Mouse (Mus musculus): ENCODE data around the gene Dcst1. TPM values are rescaled to one million over a fixed set of nuclear protein-coding genes. Genes with fewer than 3 reads are reported as not detected.

Dcst1 gene
- polyA plus RNA-seq, 1 experiment from 2014 or later = 1.3 TPM

- ChIA-PET POLR2A (interaction anchor here (1.1 to 8.2 kb wide), 6 partner anchors 11 to 86 kb away, joined by 3 to 56 read pairs (median 8); partner anchors contain the start of gene Flad1), CTCF (interaction anchor here (0.7 to 4.0 kb wide), 24 partner anchors 12 to 108 kb away, joined by 3 to 50 read pairs (median 5); partner anchors contain the start of genes Cks1b, Pbxip1, Pmvk and Shc1)
- DNase-seq (ENCODE audit: low read depth, low spot score) (no peak), ATAC-seq (peak; percentile 5)
- TF ChIP-seq CTCF (IDR thresholded peaks at IDR 0.05) = no peak
- no peaks in the 10 kb centered on the region for H3K27me3 ChIP-seq
- in situ Hi-C loops (cut with MboI; ENCODE audit: low pct_unique_long_range_greater_than_20kb) = no loop called here
These were observed 31.0 kb upstream of the Dcst1 start for GRCm38 (mm10) chr3:89395806-89396653.

DNA sequence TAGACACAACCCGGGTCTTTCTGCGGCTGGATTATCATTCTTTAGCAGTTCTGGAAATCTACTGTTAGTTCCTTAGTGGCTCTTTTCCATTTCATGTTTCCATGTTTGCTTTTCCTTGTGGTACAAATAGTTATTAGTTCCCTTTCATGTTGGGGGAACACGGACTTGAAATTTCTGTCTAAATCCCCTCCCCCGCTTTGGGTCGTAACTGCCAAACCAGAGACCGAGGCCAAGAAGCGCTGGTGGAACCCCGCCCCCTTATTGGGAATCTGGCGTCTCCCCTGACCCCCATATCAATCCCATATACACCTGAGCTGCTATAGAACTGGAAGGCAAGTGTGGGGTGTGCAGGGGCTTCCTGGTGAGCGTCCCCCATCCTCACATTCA lies 30.4 kb upstream of the Dcst1 start:
- TF ChIP-seq CTCF (IDR thresholded peaks at IDR 0.05) = no peak
- in situ Hi-C loops (cut with MboI; ENCODE audit: low pct_unique_long_range_greater_than_20kb) = no loop called here
- POLR2A ChIA-PET = interaction anchor here (1.1 to 8.2 kb wide), 5 partner anchors 12 to 53 kb away, joined by 3 to 56 read pairs (median 13); partner anchors contain the start of gene Flad1
- CTCF ChIA-PET = interaction anchor here (1.3 to 4.0 kb wide), 7 partner anchors 13 to 107 kb away, joined by 4 to 50 read pairs (median 9); partner anchors contain the start of genes Cks1b and Shc1
- DNase-seq (ENCODE audit: low read depth, low spot score) = no peak
- no peak for ATAC-seq
- H3K27me3 ChIP-seq = no peaks in the 10 kb centered on the region

GRCm38 (mm10) chr3:89394894-89395256 lies 29.8 kb upstream of the Dcst1 start:
- DNase-seq (ENCODE audit: low read depth, low spot score) = peak; percentile 85
- CTCF ChIA-PET = interaction anchor here (1.3 to 4.0 kb wide), 3 partner anchors 13 to 62 kb away, joined by 4 to 50 read pairs (median 22); no protein-coding TSS in a partner anchor
- POLR2A ChIA-PET = interaction anchor here (0.6 to 8.2 kb wide), 8 partner anchors 12 to 89 kb away, joined by 3 to 56 read pairs (median 4); partner anchors contain the start of gene Flad1
- TF ChIP-seq CTCF (IDR thresholded peaks at IDR 0.05) = no peak
- in situ Hi-C loops (cut with MboI; ENCODE audit: low pct_unique_long_range_greater_than_20kb) = no loop called here
- H3K27me3 ChIP-seq = no peaks in the 10 kb centered on the region
- ATAC-seq = peak; percentile 6

- in situ Hi-C loops (cut with MboI; ENCODE audit: low pct_unique_long_range_greater_than_20kb) = no loop called here
- CTCF ChIA-PET = interaction anchor here (0.9 to 4.0 kb wide), 7 partner anchors 8 to 91 kb away, joined by 3 to 50 read pairs (median 4); partner anchors contain the start of gene Lenep
These were observed 29.2 kb upstream of the Dcst1 start, which contains the start of gene Zbtb7b for GRCm38 (mm10) chr3:89394006-89394893. Gene Zbtb7b, minus strand, starts transcription at chr3:89394776.

DNA sequence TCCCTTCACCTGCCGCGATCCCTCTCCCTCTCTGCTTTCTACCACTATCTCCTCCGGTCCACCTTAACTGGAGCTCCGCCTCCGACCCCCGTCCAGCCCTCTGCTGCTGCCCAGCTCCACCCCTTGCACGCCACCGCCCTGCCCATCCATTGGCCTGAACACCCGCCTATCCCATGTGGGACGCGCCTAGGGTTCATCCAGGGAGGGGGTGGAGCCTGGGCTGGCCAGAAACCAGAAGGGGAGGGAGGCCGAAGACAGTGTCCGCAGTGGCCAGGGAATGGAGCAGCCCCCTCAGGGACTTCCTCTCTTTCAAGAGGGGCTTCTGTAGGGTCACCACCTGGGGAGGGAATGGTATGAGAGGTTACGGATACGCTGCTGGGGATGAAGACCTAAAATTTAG lies 28.6 kb upstream of the Dcst1 start:
- in situ Hi-C loops (cut with MboI; ENCODE audit: low pct_unique_long_range_greater_than_20kb) = no loop called here
- peak; percentile 99 for DNase-seq (ENCODE audit: low read depth, low spot score)
- peak; percentile 66 for ATAC-seq
- ChIA-PET CTCF (interaction anchor here (0.9 to 1.9 kb wide), 5 partner anchors 9 to 92 kb away, joined by 3 to 6 read pairs (median 3); partner anchors contain the start of gene Lenep), POLR2A (interaction anchor here (1.1 to 8.2 kb wide), 3 partner anchors 23 to 97 kb away, joined by 3 to 56 read pairs (median 13); no protein-coding TSS in a partner anchor)
- H3K27me3 ChIP-seq = no peaks in the 10 kb centered on the region
- no peak for TF ChIP-seq CTCF (IDR thresholded peaks at IDR 0.05)

More at GRCm38 (mm10) chr3:89394006-89394893, 29.2 kb upstream of the Dcst1 start, which contains the start of gene Zbtb7b:
- POLR2A ChIA-PET = interaction anchor here (0.6 to 8.2 kb wide), 8 partner anchors 16 to 96 kb away, joined by 3 to 56 read pairs (median 3); partner anchors contain the start of gene Flad1
- DNase-seq (ENCODE audit: low read depth, low spot score) (peak; percentile 78), ATAC-seq (peak; percentile 48)
- H3K27me3 ChIP-seq = no peaks in the 10 kb centered on the region
- no peak for TF ChIP-seq CTCF (IDR thresholded peaks at IDR 0.05)

DNA sequence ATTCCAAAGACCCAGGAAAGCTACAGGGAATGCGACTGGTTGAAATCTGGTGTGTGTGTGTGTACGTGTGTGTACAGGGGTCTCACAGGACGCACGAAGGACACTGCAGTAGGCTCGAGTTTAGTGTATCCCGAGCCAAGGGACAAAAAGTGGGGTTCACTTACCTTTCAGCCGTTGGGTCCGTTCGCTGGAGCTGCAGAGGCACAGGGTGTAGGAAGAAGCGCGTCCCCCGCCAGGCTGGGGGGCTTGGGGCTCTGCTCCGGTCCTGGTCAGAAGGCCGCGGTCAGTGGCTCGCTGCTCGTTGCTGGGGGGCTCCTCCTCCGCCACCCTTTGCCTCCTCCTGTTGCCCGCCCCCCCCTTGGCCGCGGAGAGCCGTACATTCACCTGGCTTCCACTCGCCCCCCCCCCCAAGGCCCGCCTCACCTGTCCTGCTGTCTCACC lies 27.8 kb upstream of the Dcst1 start:
- ATAC-seq (no peak), DNase-seq (ENCODE audit: low read depth, low spot score) (no peak)
- no peaks in the 10 kb centered on the region for H3K27me3 ChIP-seq
- TF ChIP-seq CTCF (IDR thresholded peaks at IDR 0.05) = no peak
- ChIA-PET CTCF (interaction anchor here (0.9 to 2.1 kb wide), 6 partner anchors 9 to 93 kb away, joined by 3 to 11 read pairs (median 4); partner anchors contain the start of gene Lenep), POLR2A (interaction anchor here (0.7 to 8.2 kb wide), 6 partner anchors 17 to 112 kb away, joined by 3 to 56 read pairs (median 6); partner anchors contain the start of gene Efna1)
- in situ Hi-C loops (cut with MboI; ENCODE audit: low pct_unique_long_range_greater_than_20kb) = no loop called here

DNA sequence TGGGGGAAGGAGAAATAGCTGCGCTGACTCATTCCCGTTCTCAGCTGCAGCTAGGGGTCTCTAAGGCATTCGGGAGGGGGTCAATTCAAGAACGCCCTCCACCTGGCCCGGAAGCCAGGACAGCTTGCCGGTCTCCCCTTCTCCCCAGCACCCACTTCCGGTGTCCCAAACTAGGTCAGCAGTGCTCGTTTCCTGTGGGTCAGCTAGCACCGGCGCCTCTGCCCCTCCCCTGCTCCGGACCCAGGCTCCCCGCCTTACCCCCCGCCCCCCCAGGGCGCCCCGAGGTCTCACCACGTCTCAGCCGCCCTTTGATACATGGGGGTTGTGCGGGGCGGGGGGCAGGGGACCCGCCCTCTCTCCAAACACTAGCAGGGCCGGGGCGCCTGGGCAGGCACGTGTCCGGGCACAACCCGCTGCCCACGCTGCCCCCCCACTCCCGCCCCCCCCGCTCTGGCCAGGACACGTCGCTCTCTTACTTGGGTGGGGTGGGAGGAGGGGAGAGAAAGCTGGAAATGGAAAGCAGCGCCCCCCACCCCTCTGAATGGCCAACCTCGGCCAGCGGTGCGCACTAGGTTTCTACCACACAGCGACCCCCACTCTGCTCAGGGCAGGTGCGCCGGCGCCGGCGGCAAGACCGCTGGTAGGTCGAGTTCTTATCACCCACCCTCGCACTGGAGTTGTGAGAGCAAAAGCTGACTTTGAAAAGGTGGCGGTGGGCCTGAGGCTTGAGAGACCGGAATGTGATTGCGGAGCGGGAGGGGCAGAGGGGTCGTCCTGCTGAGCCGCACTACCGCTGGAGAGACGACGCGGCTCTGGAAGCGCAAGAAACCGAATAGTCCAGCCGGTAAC lies 26.8 kb upstream of the Dcst1 start:
- ChIA-PET POLR2A (interaction anchor here (0.6 to 8.2 kb wide), 14 partner anchors 14 to 689 kb away, joined by 3 to 56 read pairs (median 4); partner anchors contain the start of genes Efna1 and Flad1), CTCF (interaction anchor here (1.2 to 2.1 kb wide), 9 partner anchors 10 to 94 kb away, joined by 3 to 11 read pairs (median 5); no protein-coding TSS in a partner anchor)
- no peak for DNase-seq (ENCODE audit: low read depth, low spot score)
- in situ Hi-C loops (cut with MboI; ENCODE audit: low pct_unique_long_range_greater_than_20kb) = no loop called here
- no peak for TF ChIP-seq CTCF (IDR thresholded peaks at IDR 0.05)
- H3K27me3 ChIP-seq = no peaks in the 10 kb centered on the region
- ATAC-seq = no peak

DNA sequence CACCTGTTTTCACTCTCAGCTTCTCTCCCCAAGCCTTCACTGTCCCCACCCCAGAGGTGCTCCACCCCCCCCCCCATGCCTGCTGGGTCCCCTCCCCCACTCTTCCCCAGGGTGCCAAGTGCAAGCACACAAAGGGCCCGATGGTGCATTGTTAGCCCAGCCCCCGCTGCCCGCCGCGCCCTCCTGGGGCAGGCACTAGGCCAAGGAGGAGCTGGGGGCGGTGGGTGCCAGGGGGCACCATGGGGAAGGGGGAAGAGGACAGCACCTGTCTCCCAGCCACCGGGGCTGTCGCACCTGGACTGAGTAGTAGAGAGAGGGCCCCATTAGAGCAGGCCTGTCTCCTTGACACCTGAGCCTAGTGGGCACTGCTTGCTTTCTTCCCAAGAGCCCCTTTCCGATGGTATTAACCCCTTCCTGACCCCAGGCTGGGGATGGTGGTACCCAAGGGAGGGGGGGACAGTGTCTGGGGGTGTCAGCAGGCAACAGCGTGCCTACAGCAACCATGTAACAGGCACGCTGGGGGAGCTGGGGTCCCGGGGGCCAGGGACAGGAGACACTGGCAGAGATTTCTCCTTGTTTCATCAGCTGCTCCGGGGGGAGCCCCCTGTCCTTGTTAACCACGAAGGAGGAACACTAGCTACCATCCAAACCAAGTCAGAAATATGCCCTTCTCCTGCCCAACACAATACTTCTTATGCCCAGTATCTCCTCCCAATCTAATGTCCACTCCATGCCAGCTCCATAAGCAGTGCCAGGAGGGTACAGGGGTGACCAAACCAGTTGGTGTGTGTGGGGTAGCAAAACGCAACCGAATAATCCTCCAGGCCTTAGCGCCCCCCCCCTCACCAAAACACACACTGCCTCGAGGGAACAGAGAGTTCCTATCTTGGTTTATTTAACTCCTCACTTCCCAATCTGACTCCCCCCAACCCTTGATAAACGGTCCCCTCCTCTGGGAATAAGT lies 25.9 kb upstream of the Dcst1 start:
- POLR2A ChIA-PET = interaction anchor here (0.5 to 8.2 kb wide), 13 partner anchors 9 to 690 kb away, joined by 3 to 56 read pairs (median 4); partner anchors contain the start of gene Flad1
- in situ Hi-C loops (cut with MboI; ENCODE audit: low pct_unique_long_range_greater_than_20kb) = no loop called here
- DNase-seq (ENCODE audit: low read depth, low spot score) (no peak), ATAC-seq (no peak)
- no peaks in the 10 kb centered on the region for H3K27me3 ChIP-seq
- CTCF ChIA-PET = interaction anchor here (1.2 to 2.1 kb wide), 7 partner anchors 9 to 51 kb away, joined by 3 to 11 read pairs (median 5); no protein-coding TSS in a partner anchor
- no peak for TF ChIP-seq CTCF (IDR thresholded peaks at IDR 0.05)
